Mouse (Mus musculus): ENCODE measurements around the gene Ypel5.

The Ypel5 gene

DNA sequence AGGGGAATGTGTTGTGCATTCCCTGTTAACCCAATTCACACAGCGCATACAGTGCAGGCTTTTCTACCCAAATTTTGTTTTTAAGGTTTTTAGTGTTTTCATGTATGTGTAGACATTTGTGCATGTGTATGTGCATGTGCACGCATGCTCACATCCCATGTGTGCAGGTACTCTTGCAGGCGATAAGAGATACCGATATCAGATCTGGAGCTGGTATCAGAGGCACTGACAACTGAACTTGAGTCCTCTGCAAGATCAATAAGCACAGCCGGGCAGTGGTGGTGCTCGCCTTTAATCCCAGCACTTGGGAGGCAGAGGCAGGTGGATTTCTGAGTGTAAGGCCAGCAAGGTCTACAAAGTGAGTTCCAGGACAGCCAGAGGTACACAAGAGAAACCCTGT, 8.1 kb downstream of the Ypel5 start:
- in situ Hi-C loops (cut with MboI, MseI): no loop called here

DNA sequence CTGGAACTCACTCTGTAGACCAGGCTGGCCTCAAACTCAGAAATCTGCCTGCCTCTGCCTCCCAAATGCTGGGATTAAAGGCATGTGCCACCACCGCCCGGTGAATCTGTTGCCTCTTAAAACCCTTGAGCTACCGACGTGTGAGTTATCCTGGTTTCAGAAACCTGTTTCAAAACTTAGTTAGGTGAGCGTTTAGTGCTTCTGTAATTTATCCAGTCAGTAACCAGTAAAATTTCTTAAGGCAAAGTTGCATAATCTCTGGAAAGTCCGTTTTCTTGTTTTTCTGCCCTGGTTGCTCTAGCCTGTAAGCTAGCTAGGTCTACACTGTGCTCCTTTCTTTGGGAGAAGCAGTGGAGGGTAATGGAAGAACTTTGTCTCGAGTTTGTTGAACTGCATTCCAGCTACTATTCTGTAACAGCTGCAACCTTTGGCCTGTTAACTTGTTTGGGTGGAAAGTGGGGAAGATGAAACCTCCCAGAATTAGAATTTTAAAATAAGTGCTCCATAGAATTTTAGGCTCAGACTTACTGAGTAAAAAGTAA, 8.8 kb downstream of the Ypel5 start:
- in situ Hi-C loops (cut with MboI, MseI): no loop called here

DNA sequence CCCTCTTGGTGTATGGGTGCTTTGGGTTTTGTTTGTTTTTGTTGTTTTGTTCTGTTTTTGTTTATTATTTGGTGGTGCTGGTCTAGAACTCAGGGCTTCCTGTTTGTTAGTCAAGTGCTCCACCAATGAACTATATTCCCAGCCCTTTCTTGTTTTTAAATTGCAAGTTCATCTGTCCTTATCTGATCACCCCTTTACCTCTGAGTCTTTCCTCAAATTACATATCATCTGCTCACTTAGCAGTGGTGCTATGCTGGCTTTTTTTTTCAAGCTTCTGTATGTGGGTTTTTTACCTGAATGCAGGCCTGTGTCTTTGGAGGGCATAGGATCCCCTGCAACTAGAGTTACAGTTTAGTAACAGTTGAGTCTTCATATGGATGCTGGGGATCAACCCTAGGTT, 9.3 kb downstream of the Ypel5 start:
- in situ Hi-C loops (cut with MboI, MseI): no loop called here

- in situ Hi-C loops (cut with MboI, MseI): loop anchor here (25.0 kb wide), 1 partner anchor 432 kb away; no protein-coding TSS in a partner anchor
Measured at GRCm38 (mm10) chr17:72855298-72855697, 19.0 kb downstream of the Ypel5 start.

DNA sequence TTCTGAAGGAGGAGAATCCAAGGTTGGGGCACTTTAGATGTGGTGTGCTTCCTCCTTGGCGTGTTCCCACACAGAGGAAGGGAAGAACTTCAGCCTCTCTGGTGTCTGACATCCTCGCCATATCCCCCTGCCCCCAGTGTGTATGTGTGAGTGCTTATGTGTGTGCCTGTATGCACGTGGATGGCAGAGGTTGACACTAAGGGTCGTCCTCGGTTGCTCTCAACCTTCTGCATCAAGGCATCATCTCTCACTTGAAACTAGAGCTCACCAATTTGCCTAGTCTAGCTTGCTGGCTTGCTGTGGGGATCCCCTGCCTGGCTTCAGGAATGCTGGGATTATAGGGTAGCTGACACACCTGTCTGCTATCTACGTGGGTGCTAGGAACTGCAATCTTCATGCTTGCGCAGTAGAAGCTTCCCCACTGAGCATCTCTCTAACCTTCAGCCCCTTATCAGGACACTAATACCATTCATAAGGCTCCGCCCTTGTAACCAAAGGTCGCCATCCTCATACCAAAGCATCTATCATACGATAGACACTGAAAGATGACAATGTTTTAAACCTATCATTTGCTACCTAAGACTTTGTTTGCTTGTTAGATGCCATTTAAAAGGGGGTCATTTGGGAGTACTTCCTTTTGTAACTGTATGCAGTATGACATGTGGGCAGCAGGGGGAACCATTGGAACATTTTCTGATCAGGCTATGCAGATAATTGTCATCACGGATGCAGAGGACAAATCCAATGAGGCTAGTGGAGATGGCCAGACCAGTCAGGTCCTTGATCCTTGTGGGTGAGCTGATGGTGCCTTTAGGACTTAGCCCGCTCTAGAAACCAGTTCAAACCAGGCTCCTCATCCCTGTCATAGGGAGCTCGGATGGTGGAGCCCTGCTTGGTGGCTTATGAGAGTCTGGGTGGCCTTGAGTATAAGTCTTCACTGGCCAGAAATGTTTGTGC, 21.7 kb downstream of the Ypel5 start:
- in situ Hi-C loops (cut with MboI, MseI): loop anchor here (25.0 kb wide), 1 partner anchor 429 kb away; no protein-coding TSS in a partner anchor

DNA sequence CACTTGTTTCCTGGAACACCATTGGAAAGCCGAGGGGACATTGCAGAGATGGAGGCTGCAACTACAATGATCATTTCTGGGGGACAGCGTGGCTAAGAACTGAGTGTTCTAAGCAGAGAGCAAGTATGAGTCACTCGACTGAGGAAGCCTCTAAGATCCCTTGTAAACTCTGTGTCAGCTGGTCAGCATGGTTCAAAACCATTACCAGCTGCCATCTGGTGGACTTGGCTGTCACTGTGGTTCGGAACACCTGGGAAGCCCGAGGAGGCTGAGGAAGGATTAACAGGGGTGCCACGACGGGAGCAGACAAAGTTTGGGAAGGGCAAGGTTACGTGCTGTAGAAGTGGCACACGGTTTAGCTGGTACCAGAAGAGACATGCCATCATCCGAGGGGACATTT, 27.0 kb downstream of the Ypel5 start:
- in situ Hi-C loops (cut with MboI, MseI): loop anchor here (25.0 kb wide), 1 partner anchor 424 kb away; no protein-coding TSS in a partner anchor

DNA sequence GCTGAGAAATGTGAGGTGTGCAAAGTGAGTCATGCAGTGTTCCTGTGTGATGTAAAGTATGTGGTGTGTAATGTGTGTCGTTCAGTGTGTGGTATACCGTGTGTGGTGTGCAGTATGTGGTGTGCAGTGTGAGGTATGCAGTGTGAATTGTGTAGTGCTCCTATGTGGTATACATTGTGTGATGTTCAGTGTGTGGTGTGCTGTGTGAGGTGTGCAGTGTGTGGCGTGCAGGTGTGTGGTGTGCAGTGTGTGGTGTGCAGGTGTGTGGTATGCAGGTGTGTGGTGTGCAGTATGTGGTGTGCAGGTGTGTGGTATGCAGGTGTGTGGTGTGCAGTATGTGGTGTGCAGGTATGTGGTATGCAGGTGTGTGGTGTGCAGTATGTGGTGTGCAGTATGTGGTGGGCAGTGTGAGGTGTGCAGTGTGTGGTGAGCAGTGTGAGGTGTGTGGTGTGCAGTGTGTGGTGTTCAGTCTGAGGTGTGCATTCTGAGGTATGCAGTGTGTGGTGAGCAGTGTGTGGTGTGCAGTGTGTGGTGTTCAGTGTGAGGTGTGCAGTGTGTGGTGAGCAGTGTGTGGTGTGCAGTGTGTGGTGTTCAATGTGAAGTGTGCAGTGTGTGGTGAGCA, 30.5 kb downstream of the Ypel5 start:
- in situ Hi-C loops (cut with MboI, MseI): loop anchor here (25.0 kb wide), 1 partner anchor 421 kb away; no protein-coding TSS in a partner anchor

GRCm38 (mm10) chr17:72868181-72868580, 31.9 kb downstream of the Ypel5 start:
- in situ Hi-C loops (cut with MboI, MseI): loop anchor here (25.0 kb wide), 1 partner anchor 419 kb away; no protein-coding TSS in a partner anchor

GRCm38 (mm10) chr17:72878979-72879378, 42.7 kb downstream of the Ypel5 start:
- in situ Hi-C loops (cut with MboI, MseI): no loop called here

- in situ Hi-C loops (cut with MboI, MseI): no loop called here
Measured at GRCm38 (mm10) chr17:72880156-72880555, 43.9 kb downstream of the Ypel5 start.

DNA sequence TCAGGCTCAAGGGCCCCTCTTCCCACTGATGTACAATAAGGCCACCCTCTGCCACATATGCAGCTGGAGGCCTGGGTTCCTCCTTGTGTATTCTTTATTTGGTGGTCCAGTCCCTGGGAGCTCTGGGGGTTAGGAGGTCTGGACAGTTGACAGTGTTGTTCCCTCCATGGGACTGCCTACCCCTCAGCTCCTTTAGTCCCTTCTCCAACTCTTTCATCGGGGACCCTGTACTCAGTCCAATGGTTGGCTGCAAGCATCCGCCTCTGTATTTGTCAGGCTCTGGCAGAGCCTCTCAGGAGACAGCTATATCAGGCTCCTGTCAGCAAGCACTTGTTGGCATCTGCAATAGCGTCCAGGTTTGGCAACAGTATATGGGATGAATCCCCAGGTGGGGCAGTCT, 44.8 kb downstream of the Ypel5 start:
- in situ Hi-C loops (cut with MboI, MseI): no loop called here

DNA sequence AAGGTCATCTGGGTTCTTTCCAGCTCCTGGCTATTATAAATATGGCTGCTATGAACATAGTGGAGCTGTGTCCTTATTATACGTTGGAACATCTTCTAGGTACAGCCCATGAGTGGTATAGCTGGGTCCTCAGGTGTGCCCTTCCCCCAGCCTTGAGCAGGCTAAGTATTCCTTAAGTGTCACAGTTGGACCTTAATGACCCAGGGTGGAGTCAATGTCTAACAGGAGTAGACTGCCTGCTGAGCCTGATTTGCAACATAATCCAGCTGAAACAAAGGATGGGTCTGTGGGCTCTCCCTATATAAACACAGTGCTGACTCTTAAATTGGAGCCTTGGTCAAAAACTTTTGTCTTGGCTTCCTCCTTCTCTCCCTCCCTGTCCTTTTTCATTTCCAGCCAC, 45.6 kb downstream of the Ypel5 start:
- in situ Hi-C loops (cut with MboI, MseI): no loop called here

- in situ Hi-C loops (cut with MboI, MseI): no loop called here
Measured at GRCm38 (mm10) chr17:72889556-72890397, 53.5 kb downstream of the Ypel5 start.

GRCm38 (mm10) chr17:72890398-72890898, 54.2 kb downstream of the Ypel5 start:
- in situ Hi-C loops (cut with MboI, MseI): no loop called here

DNA sequence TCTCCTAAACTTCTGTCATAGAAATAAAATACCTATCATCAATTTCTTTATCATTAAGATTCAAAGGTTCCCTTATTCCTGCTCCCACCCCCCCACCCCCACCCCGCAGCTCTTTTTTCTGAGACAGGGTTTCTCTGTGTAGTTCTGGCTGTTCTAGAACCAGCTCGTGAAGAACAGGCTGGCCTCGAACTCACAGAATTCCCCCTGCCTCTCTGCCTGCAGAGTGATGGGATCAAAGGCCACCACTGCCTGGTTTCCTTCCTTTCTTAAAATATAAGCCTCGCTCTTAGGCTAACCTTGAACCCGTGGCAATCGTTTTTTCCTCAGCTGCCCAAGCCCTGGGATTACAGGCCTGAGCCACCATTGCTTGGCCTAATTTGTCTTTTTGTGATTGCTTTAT, 55.3 kb downstream of the Ypel5 start:
- in situ Hi-C loops (cut with MboI, MseI): no loop called here

DNA sequence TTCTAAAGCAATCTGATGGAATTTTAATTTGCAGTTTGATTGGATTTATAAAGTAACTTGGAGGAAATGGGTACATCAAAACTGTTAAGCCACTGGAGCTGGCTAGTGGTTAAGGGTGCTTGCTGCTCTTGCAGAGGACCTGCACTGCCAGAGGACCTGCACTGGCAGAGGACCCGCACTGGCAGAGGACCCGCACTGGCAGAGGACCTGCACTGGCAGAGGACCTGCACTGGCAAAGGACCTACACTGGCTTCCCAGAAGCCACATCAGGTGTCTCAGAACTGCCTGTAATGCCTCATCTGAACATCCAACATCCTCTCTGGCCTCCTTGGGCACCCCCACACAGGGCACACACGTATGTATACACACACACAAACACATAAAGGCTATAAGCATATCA, 59.3 kb downstream of the Ypel5 start:
- in situ Hi-C loops (cut with MboI, MseI): no loop called here

DNA sequence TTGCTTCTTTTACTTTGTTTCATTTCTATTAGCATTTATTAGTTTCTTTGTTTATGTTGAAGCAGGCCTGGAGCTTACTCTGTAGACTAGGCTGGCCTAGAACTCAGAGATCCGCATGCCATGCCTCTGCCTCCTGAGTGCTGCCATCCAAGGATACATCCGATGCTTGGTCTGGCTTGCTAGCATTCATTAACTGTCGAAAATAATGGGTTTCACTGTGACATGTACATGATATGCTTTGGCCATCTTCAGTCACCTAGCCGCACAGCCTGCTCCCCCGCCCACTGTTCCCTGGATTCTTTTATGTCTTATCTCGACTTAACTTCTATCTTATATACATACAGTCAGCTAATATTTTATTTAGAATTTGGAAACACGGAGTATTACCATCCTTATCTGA, 60.8 kb downstream of the Ypel5 start:
- in situ Hi-C loops (cut with MboI, MseI): no loop called here

- in situ Hi-C loops (cut with MboI, MseI): no loop called here
Measured at GRCm38 (mm10) chr17:72897961-72898360, 61.7 kb downstream of the Ypel5 start.

GRCm38 (mm10) chr17:72898775-72899174, 62.5 kb downstream of the Ypel5 start:
- in situ Hi-C loops (cut with MboI, MseI): no loop called here

Data from regulatory T cell (primary cell).